Mouse (Mus musculus) kidney, embryonic 14.5 days (tissue): ENCODE results near the gene Cdc42ep3. TPM values are rescaled to one million over a fixed set of nuclear protein-coding genes. Genes with fewer than 3 reads are reported as not detected.

ENCODE experiments used
- ATAC-seq: fragments of 200-750 bp; cut with Nextera tagmentation; 2 replicates; pipeline ENCODE4 v1.8.0; 2017; ENCODE audit warnings: moderate number of reproducible peaks, mild to moderate bottlenecking, moderate TSS enrichment, moderate library complexity; ENCODE audit not compliant: low FRiP score, low TSS enrichment
- H3K27ac ChIP-seq: fragments of 300-500 bp; sonication (generic); 2 replicates; pipeline ENCODE4 v1.5.1; 2014; ENCODE audit warnings: low read depth, mild to moderate bottlenecking, low read length, moderate library complexity, mixed read lengths
- H3K27me3 ChIP-seq: fragments of 300-500 bp; sonication (generic); 2 replicates; pipeline ENCODE4 v1.6.1; 2014; ENCODE audit warnings: mild to moderate bottlenecking, low read length; ENCODE audit not compliant: control insufficient read depth, insufficient read depth
- H3K36me3 ChIP-seq: fragments of 300-500 bp; sonication (generic); 2 replicates; pipeline ENCODE4 v1.6.1; 2014; ENCODE audit warnings: low read length, mixed read lengths; ENCODE audit not compliant: control insufficient read depth, insufficient read depth
- H3K4me1 ChIP-seq: fragments of 300-500 bp; sonication (generic); 2 replicates; pipeline ENCODE4 v1.6.1; 2014; ENCODE audit warnings: low read length, mixed read lengths; ENCODE audit not compliant: control insufficient read depth, insufficient read depth
- H3K4me2 ChIP-seq: fragments of 300-500 bp; sonication (generic); replicated peaks from 2 replicates; pipeline ENCODE4 v1.6.1; 2014; ENCODE audit warnings: low read depth, mild to moderate bottlenecking, low read length
- H3K4me3 ChIP-seq: fragments of 300-500 bp; sonication (generic); 2 replicates; pipeline ENCODE4 v1.5.1; 2014; ENCODE audit warnings: mild to moderate bottlenecking, low read length
- H3K9ac ChIP-seq: fragments of 300-500 bp; sonication (generic); 2 replicates; pipeline ENCODE4 v1.6.1; 2014; ENCODE audit warnings: low read depth, mild to moderate bottlenecking, low read length, moderate library complexity
- H3K9me3 ChIP-seq: fragments of 300-500 bp; sonication (generic); 2 replicates; pipeline ENCODE4 v1.6.1; 2016; ENCODE audit warnings: low read length; ENCODE audit not compliant: control insufficient read depth
- WGBS: fragments of 180-500 bp; shearing (Covaris S2); extraction: QIAGEN DNeasy Blood & Tissue Kit; methylation state at CpG from one replicate; pipeline ENCODE4 v1.1.7; 2014; 5-methylcytosine and 5-hydroxymethylcytosine counted together
- polyA plus RNA-seq: library from polyadenylated mRNA; unstranded; fragments of >200 nt; fragmentation: Nextera tagmentation; extraction: Ambion mirVana; gene quantifications from 2 replicates; pipeline ENCODE4 v1.2.1, GENCODE M21; 2014

The Cdc42ep3 gene
- polyA plus RNA-seq, 1 experiment from 2014 or later, result 38.2 TPM

DNA sequence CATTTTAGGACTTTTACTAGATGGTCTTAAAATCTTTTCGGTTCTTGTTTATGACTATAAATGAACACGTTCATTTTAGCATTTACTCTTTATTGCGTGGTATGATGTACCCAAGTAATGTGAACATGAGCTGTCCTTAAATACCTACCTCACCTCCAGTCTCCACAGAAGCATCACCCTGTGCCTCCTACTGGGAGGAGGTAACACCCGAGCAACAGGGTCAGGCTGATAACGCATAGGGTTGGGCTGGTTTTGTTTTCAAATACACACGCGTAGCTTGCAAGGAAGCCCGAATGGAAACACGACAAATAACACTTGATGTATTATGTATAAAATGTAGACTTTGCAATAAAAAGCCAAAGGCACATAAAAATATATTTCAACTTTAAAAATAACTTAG is 21.2 kb downstream of the Cdc42ep3 start:
- no peak for ATAC-seq
- Histone ChIP-seq H3K27ac (no peak overlapping the region), H3K4me1 (no peaks in the 10 kb centered on the region), H3K36me3 (peaks cover 6% of the 10 kb centered on the region; the same call in 1 of the 2 replicates), H3K4me3 (no peak overlapping the region), H3K27me3 (no peaks in the 10 kb centered on the region), H3K4me2 (no peak overlapping the region), H3K9me3 (no peaks in the 10 kb centered on the region), H3K9ac (no peak overlapping the region)
- 90% methylated on average over 9 of the region's 9 CpGs for WGBS

DNA sequence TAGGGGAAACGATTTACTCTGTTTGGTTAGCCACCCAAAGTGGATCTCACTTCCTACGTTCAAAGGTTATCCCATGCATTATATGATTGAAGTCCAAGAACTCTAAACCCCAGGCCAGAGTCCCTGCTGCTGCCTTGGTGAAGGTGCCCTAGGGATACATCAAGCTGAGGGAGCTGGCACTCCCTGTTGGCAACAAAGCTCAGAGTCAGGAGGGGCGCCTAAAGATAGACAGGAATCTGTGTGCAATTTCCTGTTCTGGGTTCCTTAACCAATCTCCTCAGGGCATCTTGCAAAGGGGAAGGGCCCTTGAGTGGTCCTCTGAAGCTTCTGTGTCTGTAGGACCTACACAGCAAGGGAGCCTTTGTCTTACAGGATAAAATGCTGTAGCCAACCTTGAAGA is 22.0 kb downstream of the Cdc42ep3 start:
- H3K4me2 ChIP-seq, result no peak overlapping the region
- 80% methylated on average over 3 of the region's 3 CpGs for WGBS
- no peaks in the 10 kb centered on the region for H3K4me1 ChIP-seq
- H3K27me3 ChIP-seq, result no peaks in the 10 kb centered on the region
- H3K27ac ChIP-seq, result no peak overlapping the region
- no peak overlapping the region for H3K9ac ChIP-seq
- H3K9me3 ChIP-seq, result no peaks in the 10 kb centered on the region
- H3K4me3 ChIP-seq, result no peak overlapping the region
- ATAC-seq, result no peak
- peaks cover 6% of the 10 kb centered on the region; the same call in 1 of the 2 replicates for H3K36me3 ChIP-seq

DNA sequence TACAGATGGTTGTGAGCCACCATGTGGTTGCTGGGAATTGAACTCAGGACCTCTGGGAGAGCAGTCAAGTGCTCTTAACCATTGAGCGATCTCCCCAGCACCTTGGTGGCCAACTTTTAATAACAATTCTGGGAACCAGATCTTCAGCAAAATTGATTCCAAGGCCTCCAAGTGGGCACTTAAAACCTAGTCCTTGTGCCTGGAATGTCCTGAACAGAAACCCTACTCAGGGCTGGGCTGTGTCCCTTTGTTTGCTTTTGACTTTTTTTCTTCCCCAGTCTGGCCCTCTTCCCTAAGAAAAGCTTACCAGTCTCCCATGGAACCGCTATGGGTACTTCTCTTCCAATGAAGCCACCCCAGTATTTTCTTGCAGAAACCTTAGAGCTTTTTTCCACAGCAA is 24.5 kb downstream of the Cdc42ep3 start:
- Histone ChIP-seq H3K36me3 (peaks cover 6% of the 10 kb centered on the region; the same call in 1 of the 2 replicates), H3K4me2 (no peak overlapping the region), H3K27me3 (no peaks in the 10 kb centered on the region), H3K9me3 (no peaks in the 10 kb centered on the region), H3K27ac (no peak overlapping the region), H3K9ac (no peak overlapping the region), H3K4me3 (no peak overlapping the region), H3K4me1 (no peaks in the 10 kb centered on the region)
- ATAC-seq, result no peak
- 93% methylated on average over 2 of the region's 2 CpGs for WGBS

DNA sequence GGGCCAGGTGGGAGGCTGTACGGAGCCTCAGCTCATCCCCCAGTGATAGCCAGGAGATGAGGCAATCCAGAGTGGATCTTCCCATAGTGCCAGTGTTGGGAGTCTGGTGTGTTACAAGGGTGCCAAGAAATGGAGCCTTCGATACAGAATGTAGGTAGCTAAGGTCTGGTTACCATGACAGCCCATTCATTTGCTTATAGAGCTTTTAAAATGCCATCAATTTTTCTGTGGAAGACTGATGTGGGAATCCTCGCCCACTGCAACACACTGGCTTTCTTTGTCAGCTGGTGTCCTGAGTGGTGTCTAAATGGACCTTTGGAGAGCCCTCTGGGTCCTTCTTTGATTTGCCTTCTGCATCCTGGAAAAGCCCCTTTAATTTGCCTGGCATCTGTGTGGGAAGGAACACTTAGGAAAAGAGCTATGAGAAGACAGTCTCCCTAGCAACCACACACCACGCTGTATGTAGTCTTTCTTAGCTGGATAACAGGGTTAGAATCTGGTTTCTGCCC is 28.0 kb downstream of the Cdc42ep3 start:
- Histone ChIP-seq H3K4me3 (no peak overlapping the region), H3K36me3 (no peaks in the 10 kb centered on the region)

DNA sequence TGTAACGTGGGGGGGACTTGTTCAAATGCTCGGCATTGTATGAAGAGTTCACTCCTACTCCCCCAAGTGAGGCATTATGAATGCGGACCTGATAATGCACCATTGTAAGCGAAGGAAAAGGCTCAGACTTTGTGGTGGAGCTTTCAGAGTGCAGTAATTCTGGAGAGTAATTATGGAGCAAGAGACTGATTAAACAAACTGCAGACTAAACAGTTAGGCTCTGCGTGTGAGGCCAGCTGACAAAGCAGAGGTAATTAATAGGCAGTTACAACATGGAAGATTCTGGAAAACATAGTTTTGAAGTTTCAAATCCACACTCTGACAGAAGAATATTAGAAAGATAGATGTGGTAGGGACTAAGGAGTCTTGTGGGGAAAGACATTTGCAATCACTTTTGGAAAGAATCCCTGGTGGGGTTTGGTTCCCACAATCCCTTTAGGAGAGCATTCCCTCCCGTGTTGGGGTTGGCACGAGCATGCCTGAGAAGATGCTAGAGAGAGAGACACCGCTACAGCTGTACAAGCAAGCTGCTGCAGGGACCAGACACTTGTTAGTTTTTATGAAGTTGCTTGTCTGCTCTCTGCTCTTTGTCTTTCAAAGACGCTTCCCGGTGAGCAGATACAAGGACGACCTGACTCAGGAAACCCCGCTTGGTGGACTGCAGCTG is 37.7 kb downstream of the Cdc42ep3 start:
- 68% methylated on average over 12 of the region's 12 CpGs for WGBS
- Histone ChIP-seq H3K9ac (no peak overlapping the region), H3K4me2 (no peak overlapping the region), H3K4me1 (no peaks in the 10 kb centered on the region), H3K27me3 (no peaks in the 10 kb centered on the region), H3K36me3 (no peaks in the 10 kb centered on the region), H3K4me3 (no peak overlapping the region), H3K9me3 (no peaks in the 10 kb centered on the region), H3K27ac (no peak overlapping the region)
- ATAC-seq, result no peak

More for the DNA sequence above, 28.0 kb downstream of the Cdc42ep3 start:
- no peaks in the 10 kb centered on the region for H3K27me3 ChIP-seq
- WGBS, result 83% methylated on average over 4 of the region's 4 CpGs
- H3K27ac ChIP-seq, result no peak overlapping the region
- H3K4me2 ChIP-seq, result no peak overlapping the region
- H3K9me3 ChIP-seq, result no peaks in the 10 kb centered on the region
- ATAC-seq, result no peak
- H3K4me1 ChIP-seq, result no peaks in the 10 kb centered on the region
- no peak overlapping the region for H3K9ac ChIP-seq

DNA sequence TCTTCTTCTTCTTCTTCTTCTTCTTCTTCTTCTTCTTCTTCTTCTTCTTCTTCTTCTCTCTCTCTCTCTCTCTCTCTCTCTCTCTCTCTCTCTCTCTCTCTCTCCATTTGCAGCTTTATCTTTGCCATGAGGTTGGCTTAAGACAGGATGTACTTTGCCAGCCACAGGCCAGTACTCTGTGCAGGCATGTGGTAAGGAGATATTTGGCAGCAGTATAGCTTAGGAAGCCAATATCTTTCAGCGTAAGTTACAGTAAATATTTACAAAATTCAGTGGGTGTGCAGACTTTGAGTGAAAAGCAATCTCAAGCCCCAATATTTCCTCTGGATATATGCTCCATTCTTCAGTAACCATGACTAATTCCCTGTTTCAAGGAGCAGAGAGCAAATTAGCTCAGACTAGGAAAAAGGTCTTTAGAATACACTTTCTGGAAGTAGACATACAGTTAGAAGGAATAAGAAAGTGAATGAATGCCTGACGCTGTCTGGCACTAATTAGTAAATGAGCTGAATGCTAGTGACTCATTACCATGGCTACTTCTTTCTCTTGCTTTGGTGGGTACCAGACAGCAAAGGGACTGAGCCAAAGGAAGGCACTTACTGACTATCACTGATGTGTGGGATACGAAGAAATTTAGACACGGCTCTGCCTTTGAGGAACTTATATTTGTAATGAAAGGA is 39.3 kb downstream of the Cdc42ep3 start:
- no peak overlapping the region for H3K4me2 ChIP-seq
- 93% methylated on average over 4 of the region's 4 CpGs for WGBS
- no peak overlapping the region for H3K4me3 ChIP-seq
- H3K9ac ChIP-seq, result no peak overlapping the region
- H3K9me3 ChIP-seq, result no peaks in the 10 kb centered on the region
- no peaks in the 10 kb centered on the region for H3K27me3 ChIP-seq
- no peak overlapping the region for H3K27ac ChIP-seq
- no peaks in the 10 kb centered on the region for H3K4me1 ChIP-seq
- no peak for ATAC-seq
- H3K36me3 ChIP-seq, result no peaks in the 10 kb centered on the region

DNA sequence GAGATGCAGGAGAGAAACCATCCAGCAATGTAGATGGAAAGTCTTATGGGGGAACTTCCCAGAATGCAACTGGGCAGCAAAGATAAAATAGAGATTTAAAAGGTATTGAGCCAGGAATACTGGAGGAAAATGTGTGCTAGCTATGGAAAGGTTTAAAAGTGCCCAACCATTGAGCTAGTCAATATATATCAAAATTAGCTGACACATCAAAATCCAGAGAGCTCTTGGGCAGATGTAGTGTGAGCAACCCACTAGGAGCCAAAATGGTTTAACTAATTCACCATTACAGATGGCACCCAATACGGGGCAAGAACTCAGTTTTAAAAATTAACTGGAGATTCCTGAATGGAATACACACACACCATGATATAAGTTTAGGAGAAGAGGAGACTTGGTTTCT is 44.4 kb downstream of the Cdc42ep3 start:
- 91% methylated on average over 1 of the region's 1 CpGs for WGBS
- Histone ChIP-seq H3K27ac (no peak overlapping the region), H3K9ac (no peak overlapping the region), H3K9me3 (no peaks in the 10 kb centered on the region), H3K4me2 (no peak overlapping the region), H3K36me3 (no peaks in the 10 kb centered on the region), H3K4me1 (no peaks in the 10 kb centered on the region), H3K4me3 (no peak overlapping the region), H3K27me3 (no peaks in the 10 kb centered on the region)
- ATAC-seq, result no peak

DNA sequence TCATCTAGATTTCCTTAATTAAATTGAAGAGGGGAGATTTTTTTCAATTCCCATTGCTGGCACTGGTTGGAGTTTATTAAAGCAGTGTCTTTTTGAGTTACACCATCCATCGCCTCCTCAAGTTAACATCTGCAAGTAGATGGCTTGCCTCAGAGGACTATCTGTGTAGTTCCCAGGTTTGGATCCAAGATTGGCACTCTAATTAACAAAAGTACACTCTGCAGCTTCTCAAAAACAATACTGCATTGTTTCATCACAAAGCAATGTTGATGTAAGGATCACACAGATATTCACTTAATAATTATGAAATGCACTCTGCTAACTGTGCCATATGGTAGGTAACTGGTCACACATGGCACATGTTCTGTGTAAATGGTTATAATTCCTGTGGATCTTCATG is 45.4 kb downstream of the Cdc42ep3 start:
- Histone ChIP-seq H3K9ac (no peak overlapping the region), H3K36me3 (no peaks in the 10 kb centered on the region), H3K9me3 (no peaks in the 10 kb centered on the region), H3K4me2 (no peak overlapping the region), H3K27ac (no peak overlapping the region), H3K4me3 (no peak overlapping the region), H3K27me3 (no peaks in the 10 kb centered on the region), H3K4me1 (no peaks in the 10 kb centered on the region)
- WGBS, result 94% methylated on average over 1 of the region's 1 CpGs
- ATAC-seq, result no peak

DNA sequence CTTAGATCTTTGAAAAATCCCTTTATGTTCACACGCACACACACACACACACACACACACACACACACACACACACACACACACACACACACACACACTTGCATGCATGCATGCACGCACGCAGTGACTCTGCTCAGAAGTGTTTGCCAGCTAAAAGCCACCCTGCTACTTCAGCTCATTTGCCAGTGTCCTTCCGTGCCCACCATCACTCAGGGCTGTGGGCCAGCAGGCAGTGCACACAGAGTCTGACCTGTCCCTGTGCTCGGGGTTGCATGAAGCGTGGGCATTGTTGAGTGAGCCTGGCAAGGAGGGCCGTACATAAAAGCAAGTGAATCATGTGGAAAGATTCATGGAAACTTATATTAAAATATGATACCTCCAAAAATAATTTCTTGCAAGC is 49.2 kb downstream of the Cdc42ep3 start:
- Histone ChIP-seq H3K4me2 (no peak overlapping the region), H3K4me1 (no peaks in the 10 kb centered on the region), H3K4me3 (no peak overlapping the region), H3K9ac (no peak overlapping the region), H3K36me3 (no peaks in the 10 kb centered on the region), H3K27me3 (no peaks in the 10 kb centered on the region), H3K9me3 (no peaks in the 10 kb centered on the region), H3K27ac (no peak overlapping the region)
- ATAC-seq, result no peak
- WGBS, result 79% methylated on average over 7 of the region's 7 CpGs
